Mouse (Mus musculus) embryo, embryonic 11.5 days (tissue): ENCODE measurements around the gene Atp6v1g2.

ENCODE experiments used
- DNase-seq: peaks from one replicate; pipeline ENCODE4 v3.0.0-alpha.2; 2012; ENCODE audit warnings: low read depth, low spot score

Atp6v1g2 gene

DNA sequence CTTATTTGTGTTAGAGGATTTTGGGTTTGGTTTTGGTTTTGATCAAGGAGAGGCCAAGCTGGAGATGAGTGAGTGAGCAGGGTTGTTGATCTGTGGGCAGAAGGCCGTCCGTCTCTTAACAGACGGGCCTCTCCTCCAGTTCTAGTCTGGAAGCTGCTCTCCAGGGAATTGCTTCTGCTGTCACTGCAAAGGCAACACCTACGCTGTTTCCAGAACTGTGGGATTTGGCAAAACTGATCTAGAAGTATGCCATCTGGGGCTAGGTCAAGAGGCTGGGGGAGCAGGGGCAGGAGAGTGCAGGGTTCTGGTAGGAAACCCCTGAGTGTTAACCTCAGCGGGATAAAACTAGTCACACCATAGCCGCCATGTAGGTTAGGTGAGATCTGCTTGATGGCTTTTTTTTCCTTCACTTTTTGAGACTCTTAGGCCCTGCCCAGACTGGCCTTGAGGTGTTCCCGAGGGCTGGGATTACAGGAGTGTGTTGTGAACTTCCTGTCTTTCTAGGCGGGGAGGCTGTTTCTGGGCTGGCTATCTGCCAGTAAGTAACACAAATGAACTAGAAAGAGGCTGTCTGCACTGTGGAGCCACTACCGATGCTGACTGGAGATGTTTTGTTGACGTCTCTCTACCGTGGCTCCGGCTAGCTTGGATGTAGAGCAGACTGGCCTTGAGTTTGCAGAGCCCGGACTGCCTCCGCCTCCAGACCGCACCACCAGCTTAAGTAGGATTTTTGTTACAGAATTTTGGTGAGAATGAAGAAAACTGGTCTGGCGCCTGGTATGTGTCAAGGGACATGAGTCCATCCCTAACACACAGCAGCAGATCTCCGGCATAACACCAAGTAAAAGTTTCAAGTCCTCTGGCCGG, at the start of gene Atp6v1g2:
Atp6v1g2 (plus strand) TSS at position 547 of the 867 bp plus-strand sequence.
- DNase-seq: no peak

DNA sequence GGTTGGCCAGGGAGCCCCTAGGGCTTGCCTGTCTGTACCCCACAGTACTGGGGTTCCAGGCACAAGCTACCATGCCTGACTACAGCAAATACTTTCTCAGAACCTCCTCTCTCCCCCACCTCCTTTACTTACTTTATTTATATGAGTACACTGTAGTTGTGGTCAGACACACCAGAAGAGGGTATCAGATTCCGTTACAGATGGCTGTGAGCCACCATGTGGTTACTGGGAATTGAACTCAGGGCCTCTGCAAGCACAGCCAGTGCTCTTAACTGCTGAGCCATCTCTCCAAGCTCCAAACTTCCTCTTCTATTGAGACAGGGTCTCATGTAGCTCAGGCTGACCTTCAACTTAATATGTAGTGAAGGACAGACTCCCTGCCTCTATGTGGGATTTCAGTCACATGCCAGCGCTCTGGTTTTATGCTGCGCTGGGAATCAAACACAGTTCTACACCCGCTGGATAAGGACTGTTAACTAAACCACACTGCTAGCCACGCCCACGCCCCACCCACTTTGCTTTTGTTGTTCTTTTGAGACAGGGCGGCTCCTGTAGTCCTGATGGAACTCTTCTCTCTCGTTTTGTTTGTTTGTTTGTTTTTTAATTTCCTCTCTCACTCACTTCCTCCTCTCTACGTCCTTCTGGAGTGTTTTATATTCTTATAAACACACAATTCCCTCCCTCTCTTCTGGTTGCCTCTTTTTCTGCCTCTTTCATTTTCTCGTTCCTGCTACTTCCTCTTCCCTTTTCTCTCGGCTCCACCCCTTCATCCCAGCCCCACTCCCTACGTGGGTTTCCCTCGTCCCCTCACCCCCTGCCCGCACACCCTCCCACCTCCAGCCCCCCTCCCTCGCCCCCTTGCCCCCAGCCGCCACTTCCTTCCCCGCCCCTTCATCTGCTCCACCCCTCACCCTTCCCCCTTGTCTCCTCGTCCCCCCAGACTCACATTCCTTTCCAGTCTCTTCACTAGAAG, 47.5 kb upstream of the Atp6v1g2 start:
- DNase-seq: no peak

DNA sequence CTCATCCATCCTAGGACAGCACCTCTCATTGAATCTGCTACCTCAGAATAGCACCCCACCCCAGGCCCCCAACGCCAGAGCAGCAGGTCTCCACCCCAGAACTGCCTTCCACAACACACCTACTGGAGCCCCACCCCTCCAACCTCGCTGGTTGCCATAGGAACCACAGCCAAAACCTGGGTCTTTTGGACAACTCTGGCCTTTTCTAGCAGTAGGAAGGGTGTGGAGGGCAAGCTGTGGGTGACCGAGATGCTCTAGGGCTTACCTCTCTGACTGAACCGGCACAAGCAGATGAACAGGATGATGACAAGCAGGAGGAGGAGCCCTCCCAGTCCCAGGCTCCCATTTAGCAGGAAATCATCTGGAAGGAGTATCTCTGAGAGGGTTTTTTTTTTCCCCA, 46.8 kb upstream of the Atp6v1g2 start:
- DNase-seq: no peak

DNA sequence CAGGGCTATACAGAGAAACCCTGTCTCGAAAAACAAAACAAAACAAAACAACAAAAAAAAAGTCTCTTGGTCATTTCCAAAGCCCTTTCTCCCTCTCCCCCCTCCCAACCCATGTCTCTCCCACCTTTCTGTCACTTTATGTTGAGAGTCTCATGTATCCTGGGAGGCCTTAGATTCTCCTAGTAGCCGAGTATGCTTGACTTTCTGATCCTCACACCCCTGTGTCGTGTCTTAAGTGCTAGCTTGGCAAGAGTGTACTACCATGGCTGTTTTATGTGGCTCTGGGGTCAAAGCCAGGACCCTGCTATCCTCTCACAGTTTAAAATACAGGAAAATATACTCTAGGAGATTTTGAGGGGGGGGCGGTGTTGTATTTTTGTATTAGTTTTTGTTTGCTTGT, 46.1 kb upstream of the Atp6v1g2 start:
- DNase-seq: no peak

DNA sequence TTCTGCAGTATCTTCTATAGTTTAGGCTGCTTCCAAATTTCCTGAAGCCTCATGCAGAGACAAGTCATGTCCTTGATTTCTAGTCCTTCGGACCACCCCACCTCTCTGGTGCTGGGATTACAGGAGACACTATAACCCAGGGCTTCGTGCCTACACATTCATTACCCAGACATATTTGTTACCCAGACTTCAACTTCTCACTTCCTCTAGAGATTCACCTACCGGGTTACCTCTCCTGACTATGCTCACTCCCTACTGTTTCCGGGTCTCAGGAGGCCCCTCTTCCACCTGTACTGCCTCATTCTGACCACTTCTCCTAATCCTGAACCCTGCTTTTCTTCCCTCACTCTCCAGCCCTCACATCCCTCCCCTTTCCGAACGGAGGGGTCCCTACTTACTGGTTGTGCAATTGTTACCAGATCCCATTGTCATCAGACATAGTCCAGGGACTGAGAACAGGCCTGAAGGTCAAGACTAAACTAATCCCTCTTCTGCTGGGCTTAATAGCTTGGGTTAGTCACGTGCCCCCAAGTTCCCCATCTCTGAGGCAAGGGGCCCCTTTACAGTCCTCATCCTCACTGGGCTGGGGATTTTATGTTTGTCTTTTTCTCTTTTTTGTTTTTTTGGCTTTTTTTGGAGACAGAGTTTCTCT, 45.4 kb upstream of the Atp6v1g2 start, which contains the start of gene Lst1:
Lst1 (minus strand) TSS at position 481 of the 652 bp plus-strand sequence.
- DNase-seq: no peak

DNA sequence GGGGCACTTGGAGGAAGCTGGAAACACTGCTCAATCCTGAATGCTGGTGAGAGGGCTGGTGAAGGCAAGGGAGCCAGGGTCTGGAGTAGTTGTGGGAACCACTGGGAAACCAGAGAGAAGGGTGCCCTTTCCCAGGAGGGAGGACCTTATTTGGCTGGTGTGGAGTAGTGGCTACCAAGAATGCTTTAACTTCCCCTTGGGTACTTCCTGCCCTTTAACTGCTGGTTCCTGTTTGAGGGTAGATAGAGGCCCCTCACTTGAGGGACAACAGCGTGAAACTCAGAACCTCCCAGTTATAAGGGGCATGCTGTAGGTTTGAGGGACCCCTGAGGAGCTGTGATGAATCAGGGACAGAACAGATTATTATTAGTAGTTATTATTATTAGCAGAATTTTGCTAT, 44.3 kb upstream of the Atp6v1g2 start:
- DNase-seq: no peak

DNA sequence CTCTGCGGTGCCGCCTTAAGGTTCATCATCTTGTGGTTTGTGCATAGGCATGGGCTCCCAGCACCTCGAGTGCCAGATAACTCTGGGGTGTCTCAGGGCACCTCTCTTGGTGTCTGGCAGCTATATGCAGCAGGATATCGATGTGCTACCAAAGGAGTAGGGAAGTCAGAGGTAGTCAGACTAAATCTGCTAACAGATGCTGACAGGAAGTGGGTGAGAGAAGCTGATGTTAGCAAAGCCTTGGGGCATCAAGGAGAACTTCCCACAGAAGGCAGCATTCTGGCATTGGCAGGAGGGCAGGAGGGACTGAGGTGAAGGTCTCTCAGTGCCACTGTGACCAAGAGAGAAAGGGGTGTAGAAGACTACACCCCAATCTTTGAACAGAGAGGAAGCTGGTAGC, 43.4 kb upstream of the Atp6v1g2 start:
- no peak for DNase-seq

DNA sequence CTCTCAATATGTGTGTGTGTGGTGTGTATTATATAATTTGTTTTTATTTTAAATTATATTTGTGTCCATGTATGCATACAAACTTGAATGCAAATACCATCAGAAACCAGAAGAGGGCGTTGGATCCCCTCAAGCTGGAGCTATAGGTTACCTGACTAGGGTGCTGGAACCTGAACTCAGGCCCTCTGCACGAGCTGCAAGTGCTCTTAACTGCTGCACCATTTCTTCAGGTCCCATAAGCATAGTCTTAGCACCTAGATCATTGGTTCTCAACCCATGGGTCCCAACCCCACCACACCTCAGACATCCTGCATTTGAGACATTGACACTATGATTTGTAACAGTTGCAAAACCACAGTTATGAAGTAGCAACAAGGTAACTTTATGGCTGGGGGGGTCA, 41.7 kb upstream of the Atp6v1g2 start:
- no peak for DNase-seq

DNA sequence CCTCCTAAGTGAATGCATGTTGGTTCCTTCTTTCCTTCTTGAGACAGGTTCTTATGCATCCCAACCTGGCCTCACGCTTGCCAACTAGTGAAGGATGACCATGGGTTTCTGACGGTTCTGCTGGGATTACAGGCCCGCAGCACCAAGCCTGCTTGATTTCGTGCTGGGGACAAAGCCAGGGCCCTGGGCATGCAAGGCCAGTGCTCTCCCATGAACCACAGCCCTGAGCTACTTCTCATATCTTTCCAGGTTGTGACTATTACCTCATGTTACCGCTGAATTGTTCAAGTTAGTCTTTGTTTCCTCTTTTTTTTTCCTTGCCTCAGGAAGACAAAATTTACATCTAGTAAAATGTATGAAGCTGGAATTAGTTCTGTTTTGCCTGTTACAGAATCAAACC, 40.5 kb upstream of the Atp6v1g2 start:
- DNase-seq: no peak

DNA sequence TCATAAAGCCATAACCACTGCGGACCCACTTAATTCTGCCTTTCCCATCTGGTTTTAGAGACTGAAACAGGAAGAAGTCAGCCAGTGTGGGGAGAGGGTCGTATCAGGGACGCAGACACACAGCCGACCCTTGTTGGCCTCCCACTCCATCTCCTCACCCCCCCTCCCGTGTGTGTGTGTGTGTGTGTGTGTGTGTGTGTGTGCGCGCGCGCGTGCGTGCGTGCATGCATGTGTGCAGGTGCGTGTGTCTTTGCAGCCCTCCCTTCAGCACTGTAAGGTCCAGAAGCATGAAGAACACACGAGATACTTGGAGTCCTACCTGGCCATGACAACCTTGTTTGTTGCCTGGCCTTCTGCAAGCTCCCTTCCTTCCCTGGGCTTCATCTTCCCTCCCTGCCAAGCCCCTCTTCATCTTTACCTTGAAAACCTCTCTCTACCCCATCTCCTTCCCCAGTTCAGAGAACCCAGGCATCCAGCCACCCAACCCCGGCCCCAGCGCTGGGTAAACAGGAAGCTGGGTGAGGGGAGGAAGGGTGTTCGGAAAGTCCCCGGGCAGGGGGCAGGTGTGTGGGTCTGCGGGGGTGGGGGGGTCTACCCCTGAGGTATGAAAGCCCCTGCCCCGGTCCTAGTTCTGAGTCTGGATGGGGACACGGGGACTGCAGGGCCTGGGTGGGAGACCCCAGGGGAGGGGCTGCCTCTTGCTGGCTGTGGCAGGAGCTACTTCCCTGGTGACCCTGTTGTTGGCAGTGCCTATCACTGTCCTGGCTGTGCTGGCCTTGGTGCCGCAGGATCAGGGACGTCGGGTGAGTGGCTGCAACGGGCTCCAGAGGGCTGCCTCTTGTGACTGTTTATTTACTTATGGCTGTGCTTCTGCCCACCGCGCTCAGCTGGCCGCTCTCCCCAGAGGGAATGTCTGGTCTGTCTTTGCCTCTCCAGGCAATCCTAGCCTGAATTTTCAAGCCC, 39.3 kb upstream of the Atp6v1g2 start, which contains the start of gene Ltb:
Ltb (plus strand) TSS at position 559 of the 963 bp plus-strand sequence.
- no peak for DNase-seq

DNA sequence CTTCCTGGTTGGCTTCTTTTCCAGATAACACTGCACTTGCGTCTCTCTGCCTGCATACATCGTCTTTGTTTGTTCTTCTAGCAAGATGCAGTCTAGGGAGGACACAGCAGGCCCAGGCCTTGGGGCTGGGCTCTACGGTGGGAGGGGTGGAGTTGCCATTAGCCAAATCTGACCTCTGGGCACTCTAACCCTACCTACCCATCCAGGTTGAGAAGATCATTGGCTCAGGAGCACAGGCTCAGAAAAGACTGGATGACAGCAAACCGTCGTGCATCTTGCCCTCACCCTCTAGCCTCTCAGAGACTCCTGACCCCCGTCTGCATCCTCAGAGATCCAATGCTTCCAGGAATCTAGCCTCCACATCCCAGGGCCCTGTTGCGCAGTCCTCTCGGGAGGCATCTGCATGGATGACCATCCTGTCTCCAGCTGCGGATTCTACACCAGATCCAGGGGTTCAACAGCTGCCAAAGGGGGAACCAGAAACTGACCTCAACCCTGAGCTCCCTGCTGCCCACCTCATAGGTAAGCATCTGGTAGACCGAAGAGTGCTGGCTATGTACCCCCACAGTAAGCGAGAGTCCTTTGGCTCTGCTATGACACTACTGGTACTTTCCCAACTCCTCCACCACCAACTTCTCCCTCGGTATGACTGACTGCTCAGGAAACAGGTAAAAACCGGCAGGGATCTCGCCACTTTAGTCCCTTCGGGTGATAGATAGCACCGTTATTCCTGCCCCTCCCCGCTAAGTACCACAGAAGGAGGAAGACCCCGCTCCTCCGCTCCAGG, 38.4 kb upstream of the Atp6v1g2 start:
- DNase-seq: no peak

DNA sequence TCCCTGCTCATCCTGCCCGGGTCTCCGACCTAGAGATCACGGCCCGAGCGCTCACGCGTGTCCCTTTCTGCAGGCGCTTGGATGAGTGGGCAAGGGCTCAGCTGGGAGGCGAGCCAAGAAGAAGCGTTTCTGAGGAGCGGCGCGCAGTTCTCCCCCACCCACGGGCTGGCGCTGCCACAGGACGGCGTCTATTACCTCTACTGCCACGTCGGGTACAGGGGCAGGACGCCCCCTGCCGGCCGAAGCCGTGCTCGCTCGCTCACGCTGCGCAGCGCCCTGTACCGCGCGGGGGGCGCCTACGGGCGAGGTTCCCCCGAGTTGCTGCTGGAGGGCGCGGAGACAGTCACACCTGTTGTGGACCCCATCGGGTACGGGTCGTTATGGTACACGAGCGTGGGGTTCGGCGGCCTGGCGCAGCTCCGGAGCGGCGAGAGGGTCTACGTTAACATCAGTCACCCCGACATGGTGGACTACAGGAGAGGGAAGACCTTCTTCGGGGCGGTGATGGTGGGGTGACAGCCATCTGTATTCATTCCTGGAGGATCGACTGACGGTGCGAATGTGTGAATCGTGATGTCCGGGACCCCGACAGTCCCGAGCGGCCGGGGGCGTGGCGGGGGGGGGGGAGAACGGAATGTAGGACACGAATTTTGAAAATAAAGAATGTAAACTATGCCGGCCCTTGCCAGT, 37.7 kb upstream of the Atp6v1g2 start:
- peak; percentile 45 for DNase-seq

DNA sequence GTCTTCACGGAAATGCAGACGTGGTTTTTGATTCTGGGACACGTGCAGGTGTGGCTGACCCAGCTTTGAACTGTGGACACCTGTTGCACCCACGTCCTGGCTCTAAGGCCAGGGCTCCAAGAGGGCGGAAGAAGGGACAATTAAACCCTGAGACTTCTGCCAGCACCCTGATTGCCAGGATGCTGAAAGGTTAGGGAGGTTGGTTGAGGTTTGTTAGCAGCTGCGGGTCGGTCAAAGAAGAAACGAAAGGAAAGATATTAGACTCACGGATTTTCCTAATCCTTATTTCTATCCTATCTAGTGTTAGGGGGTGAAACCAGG, 37.2 kb upstream of the Atp6v1g2 start:
- no peak for DNase-seq

DNA sequence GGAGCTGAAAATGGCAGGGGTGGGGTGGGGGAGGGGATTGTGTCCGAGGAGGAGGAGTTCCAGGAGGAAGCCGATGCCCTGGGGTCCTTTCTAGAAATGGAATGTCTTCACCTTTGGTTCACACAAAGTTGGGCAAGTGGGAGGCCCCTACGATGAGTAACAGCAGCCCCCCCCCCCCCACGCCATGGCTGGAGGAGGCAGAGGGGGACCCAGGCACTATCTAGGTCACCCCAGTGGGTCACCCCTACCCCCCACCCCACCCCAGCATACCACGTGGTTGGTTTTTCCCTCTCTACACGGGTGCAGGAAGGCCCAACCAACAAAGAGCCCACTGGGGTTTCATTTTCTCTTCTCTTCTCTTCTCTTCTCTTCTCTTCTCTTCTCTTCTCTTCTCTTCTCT, 36.3 kb upstream of the Atp6v1g2 start:
- no peak for DNase-seq

DNA sequence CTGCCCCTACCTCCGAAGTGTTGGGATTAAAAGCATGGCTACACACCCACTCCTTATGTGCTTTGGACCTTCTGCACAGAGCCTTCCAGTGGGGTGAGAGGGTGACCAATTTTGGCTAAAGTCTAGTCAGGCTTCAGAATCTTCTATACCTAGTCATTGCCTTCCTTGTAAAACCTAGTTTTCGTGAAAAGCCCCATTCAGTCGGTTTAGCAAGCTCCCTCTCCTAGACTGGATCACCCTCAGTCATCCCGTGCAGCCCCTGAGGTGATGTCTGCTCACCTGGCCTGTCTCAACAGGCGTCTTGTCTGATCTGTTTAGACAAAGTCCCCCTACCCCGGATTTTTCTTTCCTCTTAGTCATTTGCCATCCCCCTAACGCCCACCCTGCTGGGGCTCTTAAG, 35.4 kb upstream of the Atp6v1g2 start:
- DNase-seq: no peak

DNA sequence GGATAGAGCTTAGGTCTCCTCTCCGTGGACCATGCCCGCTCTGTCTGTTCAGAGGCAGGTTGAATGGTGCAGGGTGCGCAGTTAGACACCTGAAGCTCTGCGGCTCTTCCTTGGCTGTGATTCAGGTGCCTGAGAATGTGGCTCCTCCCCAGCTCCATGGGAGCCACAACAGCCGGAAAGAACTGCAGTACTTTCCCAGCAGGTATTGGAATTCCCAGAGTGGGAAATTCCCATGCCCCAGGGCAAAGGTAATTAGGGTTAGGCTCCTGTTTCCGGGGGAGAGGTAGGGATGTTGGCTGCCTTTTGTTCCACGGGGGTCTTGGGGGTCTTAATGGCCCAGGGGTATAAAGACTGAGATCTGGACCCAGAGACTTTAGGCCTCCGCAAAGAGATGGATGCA, 34.5 kb upstream of the Atp6v1g2 start:
- no peak for DNase-seq

DNA sequence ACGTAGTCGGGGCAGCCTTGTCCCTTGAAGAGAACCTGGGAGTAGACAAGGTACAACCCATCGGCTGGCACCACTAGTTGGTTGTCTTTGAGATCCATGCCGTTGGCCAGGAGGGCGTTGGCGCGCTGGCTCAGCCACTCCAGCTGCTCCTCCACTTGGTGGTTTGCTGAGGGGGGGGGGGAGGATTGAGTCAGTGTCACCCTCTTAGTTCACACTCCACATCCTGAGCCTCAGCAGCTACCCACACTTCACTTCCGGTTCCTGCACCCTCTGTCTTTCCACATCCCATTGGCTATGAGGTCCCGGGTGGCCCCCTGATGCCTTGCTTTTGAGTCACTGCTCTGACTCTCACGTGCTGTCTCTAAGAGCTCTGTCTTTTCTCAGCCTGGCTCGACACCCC, 33.1 kb upstream of the Atp6v1g2 start:
- no peak for DNase-seq

DNA sequence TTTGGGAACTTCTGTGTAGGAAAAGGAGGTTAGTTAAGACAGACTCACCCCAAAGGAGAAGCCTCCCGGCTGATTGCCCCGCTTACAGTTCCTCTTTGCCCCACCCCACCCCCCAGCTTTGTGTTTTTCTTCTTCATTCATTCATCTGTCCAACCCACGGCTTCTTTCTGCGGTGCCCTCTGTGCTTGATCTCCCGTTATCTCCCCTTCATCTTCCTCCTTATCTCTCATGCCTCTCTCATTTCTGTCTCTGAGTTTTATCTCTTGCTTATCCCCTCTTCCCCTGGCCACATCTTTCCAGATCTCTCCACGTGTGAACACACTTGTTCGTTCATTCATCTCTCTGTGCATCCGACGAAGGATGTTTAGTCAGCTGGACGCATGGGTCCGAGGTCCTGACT, 32.3 kb upstream of the Atp6v1g2 start:
- DNase-seq: no peak

DNA sequence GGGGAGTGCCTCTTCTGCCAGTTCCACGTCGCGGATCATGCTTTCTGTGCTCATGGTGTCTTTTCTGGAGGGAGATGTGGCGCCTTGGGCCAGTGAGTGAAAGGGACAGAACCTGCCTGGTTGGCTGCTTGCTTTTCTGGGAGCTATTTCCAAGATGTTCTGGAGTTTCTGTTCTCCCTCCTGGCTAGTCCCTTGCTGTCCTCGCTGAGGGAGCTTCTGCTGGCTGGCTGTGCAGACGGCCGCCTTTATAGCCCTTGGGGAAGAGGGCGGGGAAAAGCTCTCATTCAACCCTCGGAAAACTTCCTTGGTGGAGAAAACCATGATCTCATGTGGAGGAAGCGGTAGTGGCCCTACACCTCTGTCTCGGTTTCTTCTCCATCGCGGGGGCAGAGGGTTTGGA, 31.7 kb upstream of the Atp6v1g2 start, which contains the start of gene Tnf:
Tnf (minus strand) TSS at position 221 of the 400 bp plus-strand sequence.
- no peak for DNase-seq
